1 mouse cellular context compared by ENCODE assay signal in the genomic region with DNA sequence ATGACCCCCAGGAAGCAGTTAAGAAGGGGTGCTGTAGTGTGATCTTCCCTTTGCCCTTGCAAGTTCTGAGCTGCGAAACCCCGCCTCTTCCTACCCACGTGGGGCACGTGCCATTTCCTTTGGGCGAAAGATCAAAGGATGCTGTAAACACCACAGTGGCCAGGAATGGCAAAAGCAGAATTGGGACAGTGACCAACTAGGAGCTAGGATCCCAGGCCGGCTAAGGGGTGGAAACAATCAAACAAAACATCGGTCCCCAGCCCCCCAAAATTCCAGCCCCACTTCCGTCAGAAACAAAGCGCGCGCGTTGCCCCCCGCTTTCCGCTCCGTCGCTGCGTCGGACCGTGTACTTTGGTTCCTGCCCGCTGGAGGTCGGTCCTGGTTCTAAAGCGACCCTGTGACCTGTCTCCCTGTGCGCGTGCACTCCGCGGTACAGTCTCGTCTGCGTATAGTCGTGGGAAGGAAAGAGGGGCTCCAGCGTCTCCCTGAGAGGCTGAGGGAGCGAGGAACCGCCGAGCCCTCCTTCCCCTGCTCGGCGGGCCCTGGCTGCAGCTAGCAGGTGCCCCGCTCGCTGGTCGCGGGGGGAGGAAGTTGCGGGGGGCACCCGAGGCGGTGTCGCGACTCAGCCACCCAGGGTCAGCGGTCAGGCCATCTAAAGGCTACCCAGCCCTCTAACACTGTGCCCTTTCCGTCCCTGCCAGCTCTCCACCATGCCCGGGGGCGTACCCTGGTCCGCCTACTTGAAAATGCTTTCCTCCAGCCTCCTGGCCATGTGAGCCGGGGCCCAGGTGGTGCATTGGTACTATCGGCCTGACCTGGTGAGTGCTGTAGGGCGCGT.
TF ChIP-seq lines count a peak whose summit lies in the region.

No protein-coding gene starts in this region.

TF ChIP-seq in MEL, 35 proteins besides CTCF, POLR2A, EP300 and RAD21 (continued from another document):
- TF ChIP-seq USF2 (IDR thresholded peaks at IDR 0.05; ENCODE audit: borderline replicate concordance in 1 of 2, insufficient read depth in 1 of 2, low read depth in 1 of 2, low read length in 2 of 2) (peak in 1 of 2 experiments; percentile 55; a peak in 1 of 4 replicates), ELF1 (IDR thresholded peaks at IDR 0.05; ENCODE audit: low read depth, low read length) (peak; percentile 43; the same call in 1 of the 2 replicates), KAT2A (conservative IDR thresholded peaks at IDR 0.05; ENCODE audit: low read depth, low read length) (peak; percentile 41; the same call in 1 of the 2 replicates), POLR2AphosphoS2 (IDR thresholded peaks at IDR 0.05; ENCODE audit: low read length) (peak; percentile 63; the same call in 1 of the 2 replicates), TBP (IDR thresholded peaks at IDR 0.05; ENCODE audit: low read depth, low read length) (peak; percentile 75), NELFE (IDR thresholded peaks at IDR 0.05; ENCODE audit: low read depth, low read length) (peak; percentile 66), SIN3A (IDR thresholded peaks at IDR 0.05; ENCODE audit: low read length) (peak; percentile 50; the same call in 1 of the 2 replicates)
